Mouse (Mus musculus) embryonic facial prominence, embryonic 10.5 days (tissue): ENCODE data around the gene Haus3. TPM values are rescaled to one million over a fixed set of nuclear protein-coding genes. Genes with fewer than 3 reads are reported as not detected.

Source experiments
- DNase-seq: peaks from one replicate; pipeline ENCODE4 v3.0.0-alpha.2; 2017; ENCODE audit warnings: low spot score
- H3K27ac ChIP-seq: fragments of 300-500 bp; sonication (generic); replicated peaks from 2 replicates; pipeline ENCODE4 v1.5.1; 2016; ENCODE audit warnings: mild to moderate bottlenecking
- H3K27me3 ChIP-seq: fragments of 300-500 bp; sonication (generic); replicated peaks from 2 replicates; pipeline ENCODE4 v1.6.1; 2016; ENCODE audit warnings: low read depth, mild to moderate bottlenecking; ENCODE audit not compliant: poor library complexity, severe bottlenecking
- H3K36me3 ChIP-seq: fragments of 300-500 bp; sonication (generic); replicated peaks from 2 replicates; pipeline ENCODE4 v1.6.1; 2016; ENCODE audit warnings: mild to moderate bottlenecking, moderate library complexity
- H3K4me1 ChIP-seq: fragments of 300-500 bp; sonication (generic); 2 replicates; pipeline ENCODE4 v1.6.1; 2016
- H3K4me3 ChIP-seq: fragments of 300-500 bp; sonication (generic); 2 replicates; pipeline ENCODE4 v1.5.1; 2016; ENCODE audit warnings: mild to moderate bottlenecking, moderate library complexity
- H3K9me3 ChIP-seq: fragments of 300-500 bp; sonication (generic); 2 replicates; pipeline ENCODE4 v1.6.1; 2016; ENCODE audit warnings: mild to moderate bottlenecking
- WGBS: fragments of 180-500 bp; shearing (Covaris S2); methylation state at CpG from one replicate; pipeline ENCODE4 v1.1.7; 2016; 5-methylcytosine and 5-hydroxymethylcytosine counted together
- polyA plus RNA-seq: library from polyadenylated mRNA; unstranded; fragments of >200 nt; fragmentation: Nextera tagmentation; extraction: Ambion mirVana; gene quantifications from 2 replicates; pipeline ENCODE4 v1.2.1, GENCODE M21; 2016

The Haus3 gene
- polyA plus RNA-seq, 1 experiment from 2014 or later, result 60.0 TPM

DNA sequence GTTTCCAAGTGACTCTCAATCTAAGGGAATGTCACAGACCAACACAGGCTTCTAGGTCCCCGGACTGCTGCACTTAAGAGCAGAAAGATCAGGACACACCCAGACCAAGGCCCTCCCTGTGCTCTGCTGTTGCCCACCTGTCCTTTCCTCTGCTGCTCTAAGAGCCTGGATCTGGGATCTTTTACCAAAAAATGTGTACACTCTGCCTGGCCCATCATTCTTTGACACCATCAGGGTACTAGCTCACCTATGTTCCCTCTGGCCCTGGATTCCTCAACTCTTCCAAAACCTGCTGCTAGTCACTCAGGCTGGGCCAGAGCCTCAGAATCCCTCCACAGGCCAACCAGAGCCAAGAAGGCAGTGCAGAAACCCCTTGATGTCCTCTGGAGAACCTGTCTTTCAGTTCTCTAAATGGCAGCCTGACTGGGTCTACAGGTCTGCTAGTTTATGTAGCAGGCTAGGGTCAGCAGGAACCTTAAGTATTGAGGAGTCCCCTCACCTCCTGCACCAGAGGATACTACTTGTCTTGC is 15.8 kb upstream of the Haus3 start:
- peak; percentile 5 for DNase-seq
- 92% methylated on average over 1 of the region's 1 CpGs for WGBS
- Histone ChIP-seq H3K27ac (no peak overlapping the region), H3K4me1 (peaks cover 44% of the 10 kb centered on the region), H3K27me3 (peaks cover 16% of the 10 kb centered on the region; the same call in 1 of the 2 replicates), H3K4me3 (peak overlapping the region; percentile 95; the same call in 1 of the 2 replicates), H3K36me3 (peaks cover 30% of the 10 kb centered on the region), H3K9me3 (no peaks in the 10 kb centered on the region)

DNA sequence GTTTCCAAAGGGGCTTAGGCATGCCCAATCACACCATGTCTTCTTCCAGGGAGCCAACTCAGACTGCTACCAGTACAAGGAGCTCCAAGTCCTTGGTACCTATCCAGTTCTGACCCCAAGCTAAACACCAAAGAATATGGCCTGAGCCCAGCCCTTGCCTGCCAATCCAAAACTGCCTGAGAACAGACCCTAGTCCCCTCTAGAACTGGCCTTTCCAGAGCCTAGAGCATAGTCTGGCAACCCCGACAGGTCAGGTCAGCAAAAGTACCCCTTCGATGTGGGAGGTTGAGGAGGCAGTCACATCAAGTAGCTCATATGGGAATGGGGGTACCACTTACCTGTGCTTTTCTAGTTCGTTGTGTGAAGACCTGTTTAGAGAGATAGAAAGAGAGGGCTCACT is 14.6 kb upstream of the Haus3 start:
- peaks cover 35% of the 10 kb centered on the region for H3K36me3 ChIP-seq
- H3K4me1 ChIP-seq, result peaks cover 37% of the 10 kb centered on the region
- peaks cover 8% of the 10 kb centered on the region; the same call in 1 of the 2 replicates for H3K27me3 ChIP-seq
- no peak overlapping the region for H3K4me3 ChIP-seq
- WGBS, result 88% methylated on average over 3 of the region's 3 CpGs
- peak; percentile 5 for DNase-seq
- H3K9me3 ChIP-seq, result no peaks in the 10 kb centered on the region
- H3K27ac ChIP-seq, result no peak overlapping the region

- H3K27me3 ChIP-seq, result peaks cover 6% of the 10 kb centered on the region; the same call in 1 of the 2 replicates
- H3K4me1 ChIP-seq, result peaks cover 31% of the 10 kb centered on the region
- H3K4me3 ChIP-seq, result no peak overlapping the region
- H3K27ac ChIP-seq, result no peak overlapping the region
- peak; percentile 7 for DNase-seq
- H3K9me3 ChIP-seq, result no peaks in the 10 kb centered on the region
- peaks cover 41% of the 10 kb centered on the region for H3K36me3 ChIP-seq
- 71% methylated on average over 5 of the region's 5 CpGs for WGBS
Measured at GRCm38 (mm10) chr5:34183156-34183880, 14.0 kb upstream of the Haus3 start.

DNA sequence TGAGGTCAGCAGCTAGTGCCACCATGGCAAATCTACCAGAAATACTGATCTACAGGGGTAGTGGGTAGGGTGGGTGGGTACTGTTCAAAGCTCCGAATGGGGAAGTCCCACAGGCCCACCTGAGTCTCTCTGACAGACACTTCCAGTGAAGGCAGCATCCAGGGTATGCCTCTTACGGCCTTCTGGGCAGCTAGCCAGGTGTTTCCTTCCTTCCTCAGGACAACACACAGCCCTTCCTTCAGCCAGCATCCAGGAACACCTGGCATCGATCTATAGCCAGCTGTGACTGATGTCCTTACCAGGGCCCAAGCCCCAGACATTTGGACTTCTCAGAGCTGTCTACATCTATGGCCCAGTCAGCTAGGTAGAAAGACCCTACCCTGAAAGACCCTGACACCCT is 13.2 kb upstream of the Haus3 start:
- H3K27ac ChIP-seq, result no peak overlapping the region
- 84% methylated on average over 3 of the region's 3 CpGs for WGBS
- peak; percentile 6 for DNase-seq
- H3K4me1 ChIP-seq, result peaks cover 29% of the 10 kb centered on the region
- H3K27me3 ChIP-seq, result peaks cover 6% of the 10 kb centered on the region; the same call in 1 of the 2 replicates
- H3K9me3 ChIP-seq, result no peaks in the 10 kb centered on the region
- H3K36me3 ChIP-seq, result peaks cover 48% of the 10 kb centered on the region
- H3K4me3 ChIP-seq, result no peak overlapping the region

DNA sequence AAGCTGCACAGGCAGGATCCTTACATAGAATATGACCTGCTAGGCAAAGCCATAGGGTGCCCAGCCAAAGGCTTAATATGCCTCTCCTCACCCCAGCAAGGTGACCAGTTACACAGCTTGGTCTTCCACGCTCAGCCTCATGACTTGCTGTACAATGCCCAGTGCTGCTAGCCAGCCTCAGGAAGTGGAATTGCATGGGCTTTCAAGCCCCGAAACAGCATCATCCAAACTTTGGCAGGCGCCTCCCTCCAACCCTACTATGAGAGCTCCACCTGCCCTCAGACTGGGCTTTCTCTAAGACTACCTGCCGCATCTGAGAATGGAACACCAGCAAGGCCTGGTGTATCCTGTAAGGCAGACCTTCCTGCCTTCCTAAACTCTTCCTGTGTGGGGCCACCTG is 8.5 kb upstream of the Haus3 start:
- no peaks in the 10 kb centered on the region for H3K27me3 ChIP-seq
- H3K36me3 ChIP-seq, result peaks cover 82% of the 10 kb centered on the region
- no peaks in the 10 kb centered on the region for H3K9me3 ChIP-seq
- no peak overlapping the region for H3K4me3 ChIP-seq
- H3K27ac ChIP-seq, result no peak overlapping the region
- peaks cover under 1% of the 10 kb centered on the region for H3K4me1 ChIP-seq
- no peak for DNase-seq
- 91% methylated on average over 4 of the region's 4 CpGs for WGBS

DNA sequence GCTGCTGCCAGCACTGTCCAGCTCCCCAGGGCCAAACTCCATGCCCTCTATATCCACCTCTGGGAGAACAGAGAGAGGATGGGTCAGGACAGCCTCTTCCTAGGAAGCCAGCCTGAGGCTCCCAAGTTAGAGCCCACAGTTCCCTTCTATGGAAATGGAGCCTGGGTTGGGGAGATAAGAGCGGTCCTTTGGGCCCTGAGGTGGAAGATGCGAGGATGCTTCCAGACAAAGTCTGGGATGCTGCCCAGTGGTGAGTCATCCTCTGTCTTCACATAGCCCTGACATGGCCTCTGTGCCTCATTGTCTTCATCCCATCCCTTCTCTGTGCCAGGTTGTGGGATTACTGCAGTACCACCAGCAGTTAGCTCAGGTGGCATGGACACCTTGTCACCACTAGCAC is 7.8 kb upstream of the Haus3 start:
- peaks cover 75% of the 10 kb centered on the region for H3K36me3 ChIP-seq

DNA sequence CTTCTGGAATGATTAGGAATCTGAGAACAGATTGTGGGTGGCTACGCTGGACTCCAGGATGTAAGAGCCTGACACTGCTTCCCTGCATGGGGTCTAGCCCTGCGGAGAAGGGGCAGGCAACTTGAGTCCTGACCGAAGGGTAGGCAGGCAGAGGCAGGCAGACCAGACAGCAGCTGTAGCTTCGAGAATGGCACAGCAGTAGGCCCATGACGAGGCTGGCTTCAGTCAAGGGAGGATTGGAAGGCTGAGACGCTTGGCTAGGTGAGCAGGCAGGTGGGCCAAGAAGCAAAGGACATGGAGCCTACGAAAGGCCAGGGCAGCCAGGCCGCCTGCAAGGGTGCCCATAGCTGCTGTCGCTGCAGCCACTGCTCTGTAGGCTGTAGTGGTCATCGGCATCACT is 7.4 kb upstream of the Haus3 start:
- WGBS, result 69% methylated on average over 10 of the region's 10 CpGs
- peaks cover 71% of the 10 kb centered on the region for H3K36me3 ChIP-seq
- DNase-seq, result no peak

More for the DNA sequence above, 7.8 kb upstream of the Haus3 start:
- H3K4me1 ChIP-seq, result no peaks in the 10 kb centered on the region
- no peak for DNase-seq
- no peaks in the 10 kb centered on the region for H3K9me3 ChIP-seq
- 87% methylated on average over 2 of the region's 2 CpGs for WGBS
- H3K27ac ChIP-seq, result no peak overlapping the region
- no peak overlapping the region for H3K4me3 ChIP-seq
- no peaks in the 10 kb centered on the region for H3K27me3 ChIP-seq

GRCm38 (mm10) chr5:34175403-34175694 is 6.0 kb upstream of the Haus3 start:
- 24% methylated on average over 5 of the region's 5 CpGs for WGBS
- Histone ChIP-seq H3K36me3 (peaks cover 65% of the 10 kb centered on the region), H3K9me3 (no peaks in the 10 kb centered on the region), H3K27me3 (no peaks in the 10 kb centered on the region), H3K4me3 (no peak overlapping the region), H3K27ac (no peak overlapping the region), H3K4me1 (no peaks in the 10 kb centered on the region)
- DNase-seq, result no peak

More for the DNA sequence above, 7.4 kb upstream of the Haus3 start:
- Histone ChIP-seq H3K27ac (no peak overlapping the region), H3K4me3 (no peak overlapping the region), H3K27me3 (no peaks in the 10 kb centered on the region), H3K9me3 (no peaks in the 10 kb centered on the region), H3K4me1 (no peaks in the 10 kb centered on the region)

GRCm38 (mm10) chr5:34174550-34175402 is 5.4 kb upstream of the Haus3 start:
- Histone ChIP-seq H3K27me3 (no peaks in the 10 kb centered on the region), H3K4me1 (peaks cover 4% of the 10 kb centered on the region), H3K9me3 (no peaks in the 10 kb centered on the region), H3K36me3 (peaks cover 60% of the 10 kb centered on the region), H3K4me3 (no peak overlapping the region), H3K27ac (no peak overlapping the region)
- DNase-seq, result no peak
- 67% methylated on average over 5 of the region's 5 CpGs for WGBS

DNA sequence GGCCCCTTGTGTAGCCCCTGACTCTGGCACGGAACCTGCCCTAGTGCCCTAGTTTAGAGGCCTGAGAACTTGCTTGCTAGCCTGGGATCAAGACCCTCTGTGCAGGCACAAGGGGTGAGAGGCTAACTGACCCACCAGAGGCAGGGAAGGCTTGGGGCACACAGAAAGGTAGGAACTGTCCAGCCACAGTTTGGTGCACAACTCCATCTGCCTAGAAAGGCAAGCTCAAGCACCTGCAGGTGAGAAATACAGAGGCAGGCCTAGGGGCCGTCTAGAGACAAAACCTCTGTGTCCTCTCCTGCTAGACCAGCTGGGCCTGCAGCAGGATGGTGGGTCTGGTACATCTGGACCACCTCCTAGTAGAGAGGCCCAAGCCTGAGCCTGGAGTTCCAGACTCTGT is 4.7 kb upstream of the Haus3 start:
- H3K9me3 ChIP-seq, result no peaks in the 10 kb centered on the region
- H3K4me1 ChIP-seq, result peaks cover 6% of the 10 kb centered on the region
- no peaks in the 10 kb centered on the region for H3K27me3 ChIP-seq
- H3K4me3 ChIP-seq, result no peak overlapping the region
- H3K36me3 ChIP-seq, result peaks cover 59% of the 10 kb centered on the region
- no peak for DNase-seq
- H3K27ac ChIP-seq, result no peak overlapping the region
- 87% methylated on average over 2 of the region's 2 CpGs for WGBS

GRCm38 (mm10) chr5:34170726-34171125 is 1.4 kb upstream of the Haus3 start:
- peak overlapping the region; percentile 91 for H3K27ac ChIP-seq
- no peak for DNase-seq
- no peaks in the 10 kb centered on the region for H3K9me3 ChIP-seq
- H3K4me3 ChIP-seq, result no peak overlapping the region
- 56% methylated on average over 4 of the region's 4 CpGs for WGBS
- peaks cover 31% of the 10 kb centered on the region for H3K36me3 ChIP-seq
- no peaks in the 10 kb centered on the region for H3K27me3 ChIP-seq
- peaks cover 23% of the 10 kb centered on the region for H3K4me1 ChIP-seq

- Histone ChIP-seq H3K9me3 (no peaks in the 10 kb centered on the region), H3K27me3 (no peaks in the 10 kb centered on the region), H3K27ac (peak overlapping the region; percentile 91), H3K4me1 (peaks cover 24% of the 10 kb centered on the region), H3K36me3 (peaks cover 31% of the 10 kb centered on the region), H3K4me3 (peak overlapping the region; percentile 82)
- 85% methylated on average over 3 of the region's 3 CpGs for WGBS
- DNase-seq, result no peak
Measured at GRCm38 (mm10) chr5:34169954-34170353, 627 bp upstream of the Haus3 start.
